ENCODE assay signal across 26 mouse cellular contexts in the genomic region with DNA sequence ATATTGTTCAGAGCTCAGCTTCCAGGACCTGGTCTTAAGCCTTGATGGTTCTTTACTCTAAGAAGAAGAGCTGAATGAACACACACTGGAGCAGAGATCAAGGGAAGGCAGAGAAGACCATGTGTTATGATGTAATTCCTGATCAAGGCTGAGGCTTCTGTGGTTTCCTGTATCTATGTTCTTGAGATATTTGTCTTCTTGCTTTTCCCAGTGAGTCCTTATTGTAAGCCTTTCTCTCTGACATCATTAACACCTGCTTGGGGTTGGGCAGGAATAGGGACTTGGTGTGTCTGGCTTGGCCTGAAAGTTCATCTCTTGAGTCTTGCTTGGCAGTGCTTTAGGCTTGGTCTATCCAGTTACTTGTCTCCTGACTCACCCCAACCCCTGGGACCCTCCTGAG. TPM values are rescaled to one million over a fixed set of nuclear protein-coding genes. Genes with fewer than 3 reads are reported as not detected.
DNase-seq lines count a peak whose midpoint lies in the region; ATAC-seq and TF ChIP-seq lines count a peak whose summit lies in the region.
"Had no signal": no experiment of that assay in that cellular context is flagged by ENCODE, and none has a peak within 500 bp of the region (broad histone marks: within the 10 kb centered on the region; RNA-seq: fewer than 3 reads in every experiment).

No protein-coding gene starts in this region.

- DNase-seq in thymus, postnatal 10 days (ENCODE audit: low spot score in 2 of 2), result peak; percentile 20 to 37
- no peak for DNase-seq in yolk sac, embryonic 10.5 days (ENCODE audit: low spot score)
- DNase-seq in left cerebral cortex, adult 9 months (ENCODE audit: low spot score in 2 of 2), result no peak
- DNase-seq: adrenal gland, postnatal 25 days; B cell, adult 2 months; cerebellum, adult 11 months; cerebellum, postnatal 25 days; gastrocnemius, postnatal 25 days; kidney, adult 18-20 months; layer of hippocampus, postnatal 36 days; liver; right cerebral cortex, postnatal 25 days had no signal

- H3K79me3 ChIP-seq in C2C12 (ENCODE audit: low read depth), result no peaks in the 10 kb centered on the region

- ATAC-seq in CD4-positive, CD25-positive, alpha-beta regulatory T cell, adult 4 months, result peak; percentile 51
- ATAC-seq in inflammation-experienced regulatory T-cells, adult 6 months, result peak; percentile 64
- no peak for ATAC-seq in midbrain, embryonic 16.5 days
- ATAC-seq: forebrain, embryonic 15.5 days; hindbrain, embryonic 16.5 days; lung, postnatal 0 days had no signal

- H3K27me3 ChIP-seq in C2C12 (ENCODE audit: control insufficient read depth, insufficient read depth, insufficient read length), result no peaks in the 10 kb centered on the region
- no peaks in the 10 kb centered on the region for H3K27me3 ChIP-seq in midbrain, embryonic 16.5 days (ENCODE audit: control insufficient read depth, insufficient read depth, low read depth, low read length)
- H3K27me3 ChIP-seq: forebrain, embryonic 15.5 days; heart, embryonic 12.5 days; midbrain, embryonic 13.5 days had no signal

- H3K79me2 ChIP-seq in C2C12 (ENCODE audit: control insufficient read depth, insufficient read depth), result no peaks in the 10 kb centered on the region

- H3K27ac ChIP-seq in midbrain, embryonic 16.5 days (ENCODE audit: low read length), result no peak overlapping the region
- H3K27ac ChIP-seq: embryonic facial prominence, embryonic 10.5 days; forebrain, embryonic 15.5 days; kidney, postnatal 0 days; midbrain, embryonic 13.5 days had no signal

- H3K9me3 ChIP-seq in midbrain, embryonic 16.5 days (replicated peaks; ENCODE audit: control insufficient read depth, low read length, poor library complexity, severe bottlenecking), result no peaks in the 10 kb centered on the region
- H3K9me3 ChIP-seq: embryonic facial prominence, embryonic 10.5 days; forebrain, embryonic 15.5 days; G1E; heart, embryonic 12.5 days; midbrain, embryonic 13.5 days had no signal

- H3K4me1 ChIP-seq in midbrain, embryonic 16.5 days (ENCODE audit: control insufficient read depth, insufficient read depth, low read length), result no peaks in the 10 kb centered on the region
- H3K4me1 ChIP-seq: embryonic facial prominence, embryonic 10.5 days; forebrain, embryonic 15.5 days; heart, embryonic 12.5 days; midbrain, embryonic 13.5 days had no signal

- H3ac ChIP-seq in C2C12 (ENCODE audit: control insufficient read depth, insufficient read length, low read depth), result no peak overlapping the region

- H3K36me3 ChIP-seq in C2C12 (ENCODE audit: control insufficient read depth, insufficient read depth), result no peaks in the 10 kb centered on the region
- no peaks in the 10 kb centered on the region for H3K36me3 ChIP-seq in midbrain, embryonic 16.5 days (ENCODE audit: control insufficient read depth, insufficient read depth, low read length)
- H3K36me3 ChIP-seq: embryonic facial prominence, embryonic 10.5 days; forebrain, embryonic 15.5 days; G1E; heart, embryonic 12.5 days; midbrain, embryonic 13.5 days had no signal

- TF ChIP-seq CTCF in C2C12 (IDR thresholded peaks at IDR 0.05; ENCODE audit: control insufficient read depth, insufficient read depth, insufficient read length), result no peak

- no peak overlapping the region for H3K4me3 ChIP-seq in C2C12 (ENCODE audit: insufficient read depth, poor library complexity, severe bottlenecking)
- H3K4me3 ChIP-seq in midbrain, embryonic 16.5 days (ENCODE audit: low read depth, low read length), result no peak overlapping the region
- H3K4me3 ChIP-seq: embryonic facial prominence, embryonic 10.5 days; forebrain, embryonic 15.5 days; heart, embryonic 12.5 days; midbrain, embryonic 13.5 days had no signal

- H3K4me2 ChIP-seq in midbrain, embryonic 16.5 days (ENCODE audit: low read length), result no peak overlapping the region
- H3K4me2 ChIP-seq: forebrain, embryonic 15.5 days; heart, embryonic 12.5 days; midbrain, embryonic 13.5 days had no signal

- no peak overlapping the region for H3K9ac ChIP-seq in midbrain, embryonic 16.5 days (ENCODE audit: low read depth, low read length)
- H3K9ac ChIP-seq: forebrain, embryonic 15.5 days; heart, embryonic 12.5 days; midbrain, embryonic 13.5 days had no signal

TF ChIP-seq in C2C12, 6 proteins besides CTCF, POLR2A, EP300 and RAD21:
- TF ChIP-seq MYOD1 (IDR thresholded peaks at IDR 0.05; ENCODE audit: control insufficient read depth, insufficient read length, low read depth), result peak; percentile 16
- no peak for TF ChIP-seq FOSL1 (IDR thresholded peaks at IDR 0.05; ENCODE audit: insufficient read depth, low read length, poor library complexity, severe bottlenecking)

RNA-seq across cellular contexts. Expression of a gene that starts 1.8 kb away (rescaled TPM):
- not detected for polyA plus RNA-seq in C2C12 (2012; fragmentation: generic; extraction: Trizol)
- not detected for polyA plus RNA-seq in CD4-positive, CD25-positive, alpha-beta regulatory T cell, adult 4 months (2017; shearing (Covaris generic))
- not detected for polyA plus RNA-seq in inflammation-experienced regulatory T-cells, adult 6 months (2017; shearing (Covaris generic))
- not detected in 2 replicates for polyA plus RNA-seq in midbrain, embryonic 16.5 days (2015; fragmentation: Nextera tagmentation; extraction: Ambion mirVana)
- polyA plus RNA-seq: embryonic facial prominence, embryonic 10.5 days; forebrain, embryonic 15.5 days; G1E; heart, embryonic 12.5 days; hindbrain, embryonic 16.5 days; kidney, postnatal 0 days; liver, embryonic 16.5 days; lung, postnatal 0 days; midbrain, embryonic 13.5 days; stomach, embryonic 16.5 days had no signal

RNA-seq across cellular contexts. Expression of a gene that starts 19.6 kb away (rescaled TPM):
- not detected for polyA plus RNA-seq in C2C12 (2012; fragmentation: generic; extraction: Trizol)
- polyA plus RNA-seq in CD4-positive, CD25-positive, alpha-beta regulatory T cell, adult 4 months (2017; shearing (Covaris generic)), result not detected
- not detected for polyA plus RNA-seq in inflammation-experienced regulatory T-cells, adult 6 months (2017; shearing (Covaris generic))
- polyA plus RNA-seq in midbrain, embryonic 16.5 days (2015; fragmentation: Nextera tagmentation; extraction: Ambion mirVana), result not detected in 2 replicates
- polyA plus RNA-seq: embryonic facial prominence, embryonic 10.5 days; forebrain, embryonic 15.5 days; G1E; heart, embryonic 12.5 days; hindbrain, embryonic 16.5 days; kidney, postnatal 0 days; liver, embryonic 16.5 days; lung, postnatal 0 days; midbrain, embryonic 13.5 days; stomach, embryonic 16.5 days had no signal

RNA-seq across cellular contexts. Expression of a gene that starts 30.2 kb away (rescaled TPM):
- not detected for polyA plus RNA-seq in C2C12 (2012; fragmentation: generic; extraction: Trizol)
- not detected for polyA plus RNA-seq in CD4-positive, CD25-positive, alpha-beta regulatory T cell, adult 4 months (2017; shearing (Covaris generic))
- not detected for polyA plus RNA-seq in inflammation-experienced regulatory T-cells, adult 6 months (2017; shearing (Covaris generic))
- not detected in 2 replicates for polyA plus RNA-seq in midbrain, embryonic 16.5 days (2015; fragmentation: Nextera tagmentation; extraction: Ambion mirVana)
- polyA plus RNA-seq: embryonic facial prominence, embryonic 10.5 days; forebrain, embryonic 15.5 days; G1E; heart, embryonic 12.5 days; hindbrain, embryonic 16.5 days; midbrain, embryonic 13.5 days had no signal

RNA-seq across cellular contexts. Expression of a gene that starts 48.7 kb away (rescaled TPM):
- polyA plus RNA-seq in C2C12 (2012; fragmentation: generic; extraction: Trizol), result not detected
- polyA plus RNA-seq in CD4-positive, CD25-positive, alpha-beta regulatory T cell, adult 4 months (2017; shearing (Covaris generic)), result not detected
- not detected for polyA plus RNA-seq in inflammation-experienced regulatory T-cells, adult 6 months (2017; shearing (Covaris generic))
- not detected in 2 replicates for polyA plus RNA-seq in midbrain, embryonic 16.5 days (2015; fragmentation: Nextera tagmentation; extraction: Ambion mirVana)
- polyA plus RNA-seq: embryonic facial prominence, embryonic 10.5 days; forebrain, embryonic 15.5 days; G1E; heart, embryonic 12.5 days; hindbrain, embryonic 16.5 days; kidney, postnatal 0 days; liver, embryonic 16.5 days; lung, postnatal 0 days; midbrain, embryonic 13.5 days; stomach, embryonic 16.5 days had no signal

RNA-seq across cellular contexts. Expression of a gene that starts 57.4 kb away (rescaled TPM):
- polyA plus RNA-seq in C2C12 (2012; fragmentation: generic; extraction: Trizol), result 100 TPM
- 1 to 10 TPM; 2.9 to 3.1 TPM for polyA plus RNA-seq in CD4-positive, CD25-positive, alpha-beta regulatory T cell, adult 4 months (2017; shearing (Covaris generic))
- 1 to 10 TPM; 3.6 to 5.1 (median 4.8) TPM for polyA plus RNA-seq in inflammation-experienced regulatory T-cells, adult 6 months (2017; shearing (Covaris generic))
- polyA plus RNA-seq in midbrain, embryonic 16.5 days (2015; fragmentation: Nextera tagmentation; extraction: Ambion mirVana), result 6.1 and 9.2 TPM in 2 replicates

Comparison
In these comparisons a context has a peak if more than half of its experiments do, and no peak if none do; other contexts are left out.
1. DNase-seq: peak in thymus, postnatal 10 days (2 of 2); none in yolk sac, embryonic 10.5 days (single experiment) and left cerebral cortex, adult 9 months (0 of 2).